Mouse (Mus musculus): ENCODE measurements around the gene Ndufs7. TPM values are rescaled to one million over a fixed set of nuclear protein-coding genes. Genes with fewer than 3 reads are reported as not detected.

The Ndufs7 gene
- total and polyA plus RNA-seq, 3 experiments: 154 to 282 (median 222) TPM

DNA sequence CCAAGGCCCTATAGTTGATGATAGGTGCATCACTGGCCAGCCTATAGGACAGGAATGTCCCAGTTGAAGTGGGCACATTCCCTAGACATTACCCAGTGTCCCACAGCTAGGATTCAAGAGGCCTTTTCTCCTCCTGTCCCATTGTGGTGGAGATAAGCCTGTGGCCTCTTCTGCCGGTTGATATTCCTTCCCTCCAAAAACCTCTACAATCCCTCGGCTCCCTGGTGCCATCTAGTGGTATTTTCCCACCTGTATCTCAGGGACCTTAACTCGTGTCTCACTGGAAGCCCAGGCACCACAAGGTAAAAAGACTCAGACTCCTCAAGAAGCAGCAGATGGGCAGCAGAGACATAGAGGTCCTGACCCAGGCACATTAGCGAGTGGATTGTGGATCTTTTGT, 3.3 kb upstream of the Ndufs7 start:
- Histone ChIP-seq H3K4me2 (ENCODE audit: insufficient read depth, low read depth, poor library complexity, severe bottlenecking) (no peak overlapping the region), H3K79me2 (replicated peaks; ENCODE audit: control insufficient read depth, extremely low read depth, insufficient read depth, poor library complexity, severe bottlenecking) (peaks cover 11% of the 10 kb centered on the region), H3K36me3 (replicated peaks in 1 of 2; ENCODE audit: control insufficient read depth in 1 of 2, insufficient read depth in 1 of 2, low read length in 1 of 2) (peaks cover 38 to 49% of the 10 kb centered on the region in 2 experiments), H3K27me3 (replicated peaks) (no peaks in the 10 kb centered on the region), H3K9me3 (replicated peaks; ENCODE audit: low read length) (no peaks in the 10 kb centered on the region), H3K4me3 (replicated peaks in 1 of 3; ENCODE audit: low read depth in 2 of 3, low read length in 2 of 3, poor library complexity in 1 of 3) (no peak overlapping the region), H3K4me1 (ENCODE audit: control insufficient read depth in 1 of 2, insufficient read depth in 2 of 2) (peaks cover 3 to 20% of the 10 kb centered on the region in 2 experiments), H3K9ac (ENCODE audit: insufficient read depth, low read depth) (no peak overlapping the region), H3K27ac (ENCODE audit: insufficient read depth, low read depth) (no peak overlapping the region)
- peak; percentile 79 for DNase-seq (ENCODE audit: extremely low read depth)
- dilution Hi-C loops (cut with MboI; ENCODE audit: extremely low pct_ligation_motif_present, extremely low pct_unique_long_range_greater_than_20kb, low sequenced_read_pairs) (no loop called here), in situ Hi-C loops (cut with MboI; ENCODE audit: low pct_ligation_motif_present, low pct_unique_long_range_greater_than_20kb, low sequenced_read_pairs) (loop anchor here (5.0 kb wide), 1 partner anchor 68 kb away; the partner anchor contains the start of gene Efna2)
- TF ChIP-seq BHLHE40 (IDR thresholded peaks at IDR 0.05; ENCODE audit: low read depth, low read length) (no peak), TBP (conservative IDR thresholded peaks at IDR 0.05; ENCODE audit: low read depth, low read length) (no peak), JUN (IDR thresholded peaks at IDR 0.05; ENCODE audit: insufficient read depth, low read depth, low read length) (no peak), ETS1 (conservative IDR thresholded peaks at IDR 0.05; ENCODE audit: low read depth, low read length) (no peak), MAFK (IDR thresholded peaks at IDR 0.05; ENCODE audit: insufficient replicate concordance, low read length) (no peak), NRF1 (IDR thresholded peaks at IDR 0.05; ENCODE audit: low read depth, low read length) (no peak), CTCF (conservative IDR thresholded peaks at IDR 0.05 in 1 of 2, IDR thresholded peaks at IDR 0.05 in 1 of 2; ENCODE audit: low read depth in 2 of 2, low read length in 2 of 2) (peak; percentile 72 to 95), CHD2 (IDR thresholded peaks at IDR 0.05; ENCODE audit: low read length) (no peak), USF1 (IDR thresholded peaks at IDR 0.05; ENCODE audit: low read depth, low read length) (no peak), ZNF384 (IDR thresholded peaks at IDR 0.05; ENCODE audit: low read depth, low read length) (no peak), PAX5 (IDR thresholded peaks at IDR 0.05; ENCODE audit: low read length) (no peak), SMC3 (IDR thresholded peaks at IDR 0.05; ENCODE audit: low read depth, low read length) (peak; percentile 90), RAD21 (IDR thresholded peaks at IDR 0.05; ENCODE audit: low read depth, low read length) (peak; percentile 82), E2F4 (IDR thresholded peaks at IDR 0.05; ENCODE audit: insufficient replicate concordance, low read depth, low read length) (0 out of 2 replicates have a peak, but pooled peaks have one; percentile 63), JUND (conservative IDR thresholded peaks at IDR 0.05; ENCODE audit: low read depth, low read length) (no peak), EP300 (IDR thresholded peaks at IDR 0.05; ENCODE audit: low read length) (no peak), MYC (IDR thresholded peaks at IDR 0.05; ENCODE audit: low read depth, low read length) (no peak), CHD1 (IDR thresholded peaks at IDR 0.05; ENCODE audit: low read depth, low read length) (no peak), ZC3H11A (IDR thresholded peaks at IDR 0.05; ENCODE audit: low read depth, low read length) (peak; percentile 44), ZKSCAN1 (IDR thresholded peaks at IDR 0.05; ENCODE audit: borderline replicate concordance, low read depth, low read length) (no peak), TCF12 (IDR thresholded peaks at IDR 0.05; ENCODE audit: low read depth, low read length) (no peak), MXI1 (IDR thresholded peaks at IDR 0.05; ENCODE audit: low read depth, low read length) (peak; percentile 38; the same call in 1 of the 2 replicates), SIN3A (IDR thresholded peaks at IDR 0.05; ENCODE audit: low read length) (peak; percentile 57), HCFC1 (IDR thresholded peaks at IDR 0.05; ENCODE audit: low read depth, low read length) (no peak), IRF4 (IDR thresholded peaks at IDR 0.05; ENCODE audit: low read depth, low read length) (peak; percentile 21; the same call in 1 of the 2 replicates), ZMIZ1 (IDR thresholded peaks at IDR 0.05; ENCODE audit: low read depth, low read length) (no peak), MAX (IDR thresholded peaks at IDR 0.05; ENCODE audit: low read length) (peak; percentile 37; the same call in 1 of the 2 replicates), NELFE (IDR thresholded peaks at IDR 0.05; ENCODE audit: low read depth, low read length) (no peak; the same call in 1 of the 2 replicates), USF2 (conservative IDR thresholded peaks at IDR 0.05; ENCODE audit: low read depth, low read length) (no peak), UBTF (IDR thresholded peaks at IDR 0.05; ENCODE audit: low read depth, low read length) (no peak), POLR2A (IDR thresholded peaks at IDR 0.05; ENCODE audit: low read depth, low read length) (no peak), KAT2A (IDR thresholded peaks at IDR 0.05; ENCODE audit: insufficient replicate concordance, low read length) (no peak), RCOR1 (conservative IDR thresholded peaks at IDR 0.05; ENCODE audit: low read depth, low read length) (no peak), GABPA (IDR thresholded peaks at IDR 0.05; ENCODE audit: insufficient replicate concordance, low read depth, low read length) (no peak), MEF2A (IDR thresholded peaks at IDR 0.05; ENCODE audit: borderline replicate concordance, low read depth, low read length) (no peak), POLR2AphosphoS2 (IDR thresholded peaks at IDR 0.05; ENCODE audit: low read depth, low read length) (no peak), MAZ (IDR thresholded peaks at IDR 0.05; ENCODE audit: low read depth, low read length) (0 out of 2 replicates have a peak, but pooled peaks have one; percentile 52), ELF1 (IDR thresholded peaks at IDR 0.05; ENCODE audit: low read depth, low read length) (no peak)
